Mouse (Mus musculus): Measurements from ENCODE around the gene Tfpt.
A peak's percentile ranks its signal among the peaks of the same experiment; 100 is the strongest.

Gene Tfpt

GRCm38 (mm10) chr7:3629543-3630477 is at the start of gene Tfpt, which contains the start of gene Prpf31:
Gene Tfpt, minus strand, starts transcription at chr7:3629929.
Gene Prpf31, plus strand, starts transcription at chr7:3629985.
- peak; percentile 92 to 96 for DNase-seq (ENCODE audit: low spot score in 2 of 2)

- DNase-seq (ENCODE audit: low spot score in 2 of 2): no peak
Observed at GRCm38 (mm10) chr7:3677342-3677741, 47.6 kb upstream of the Tfpt start, which contains the start of gene Tmc4. Gene Tmc4, minus strand, starts transcription at chr7:3677553.

DNA sequence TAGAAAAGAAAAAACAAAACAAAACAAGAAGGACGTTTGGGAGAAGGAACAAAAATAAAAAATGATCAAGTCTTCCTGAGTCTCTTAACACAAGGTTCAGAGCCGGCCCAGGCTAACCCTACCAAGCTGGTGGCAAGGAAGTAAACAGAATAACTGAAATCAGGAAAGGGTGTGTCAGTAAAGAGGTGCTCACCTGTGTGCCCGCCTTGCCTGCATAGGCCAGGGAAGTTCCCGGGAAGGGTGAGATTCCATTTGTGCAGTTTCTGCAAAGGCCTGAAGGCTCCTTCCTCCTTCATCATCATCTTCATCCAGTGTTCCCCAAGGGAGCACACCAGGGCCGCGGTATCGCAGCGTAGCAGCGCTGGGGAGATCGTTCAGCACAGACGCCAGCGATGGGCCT is 46.6 kb upstream of the Tfpt start:
- no peak for DNase-seq (ENCODE audit: low spot score in 2 of 2)

GRCm38 (mm10) chr7:3675228-3675548 is 45.5 kb upstream of the Tfpt start:
- no peak for DNase-seq (ENCODE audit: low spot score in 2 of 2)

DNA sequence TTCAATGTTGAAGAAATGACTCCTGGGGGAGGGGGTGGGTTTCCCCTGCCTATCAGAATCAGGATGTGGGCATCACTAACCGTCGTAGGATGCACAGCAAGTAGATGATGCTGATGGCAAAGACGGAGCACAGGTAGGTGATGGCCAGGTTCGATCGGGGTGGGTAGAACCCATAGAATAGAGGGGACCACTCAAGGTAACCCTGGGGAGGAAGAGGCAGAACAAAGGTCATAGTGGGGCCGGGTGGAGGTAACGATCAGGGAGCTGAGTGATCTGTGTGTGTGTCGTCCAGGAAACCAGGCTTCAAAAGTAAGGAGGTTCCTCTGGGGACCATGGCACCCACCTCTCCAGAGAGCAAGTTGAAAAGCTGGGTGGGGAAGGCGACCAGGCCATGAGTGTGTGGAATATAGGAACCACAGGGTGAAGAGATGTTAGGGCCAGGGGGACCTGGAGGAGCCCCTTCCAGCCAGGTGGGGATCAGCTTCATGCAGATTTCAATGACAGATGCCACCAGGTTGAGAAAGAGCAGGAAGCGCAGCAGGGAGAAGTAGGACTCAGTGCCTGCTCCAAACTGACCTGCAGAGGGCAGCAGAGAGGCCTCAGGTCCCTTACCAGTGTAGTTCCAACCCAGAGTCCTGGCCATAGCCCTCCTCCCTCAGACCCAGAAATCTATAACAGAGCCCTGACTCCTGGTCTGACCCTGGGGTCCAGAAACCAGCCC is 44.9 kb upstream of the Tfpt start:
- peak; percentile 60 to 70 for DNase-seq (ENCODE audit: low spot score in 2 of 2)

GRCm38 (mm10) chr7:3666921-3667391 is 37.2 kb upstream of the Tfpt start:
- no peak for DNase-seq (ENCODE audit: low spot score in 2 of 2)

GRCm38 (mm10) chr7:3665215-3666114 is 35.7 kb upstream of the Tfpt start, which contains the start of gene Leng1:
Gene Leng1, minus strand, starts transcription at chr7:3665840.
- DNase-seq (ENCODE audit: low spot score in 2 of 2): peak; percentile 99

GRCm38 (mm10) chr7:3664524-3665214 is 34.9 kb upstream of the Tfpt start:
- DNase-seq (ENCODE audit: low spot score in 2 of 2): peak in 1 of 2 experiments; percentile 30

DNA sequence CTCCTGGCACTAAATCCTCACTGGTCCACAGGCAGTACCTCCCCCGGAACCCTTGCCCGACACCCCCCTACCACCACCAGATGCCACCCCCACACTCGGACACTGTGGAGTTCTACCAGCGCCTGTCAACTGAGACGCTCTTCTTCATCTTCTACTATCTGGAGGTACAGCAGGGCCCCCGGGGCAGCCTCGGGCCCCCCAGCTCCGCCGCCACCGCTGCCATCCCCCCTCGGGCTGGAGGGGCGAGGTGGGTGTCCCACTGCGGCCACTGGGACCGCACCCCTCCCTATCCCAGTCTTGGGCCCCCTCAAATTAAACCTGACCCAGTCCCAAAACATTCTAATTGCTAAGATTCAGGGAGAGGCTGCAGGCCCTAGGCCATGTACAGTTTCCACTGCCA is 28.8 kb upstream of the Tfpt start:
- no peak for DNase-seq (ENCODE audit: low spot score in 2 of 2)

DNA sequence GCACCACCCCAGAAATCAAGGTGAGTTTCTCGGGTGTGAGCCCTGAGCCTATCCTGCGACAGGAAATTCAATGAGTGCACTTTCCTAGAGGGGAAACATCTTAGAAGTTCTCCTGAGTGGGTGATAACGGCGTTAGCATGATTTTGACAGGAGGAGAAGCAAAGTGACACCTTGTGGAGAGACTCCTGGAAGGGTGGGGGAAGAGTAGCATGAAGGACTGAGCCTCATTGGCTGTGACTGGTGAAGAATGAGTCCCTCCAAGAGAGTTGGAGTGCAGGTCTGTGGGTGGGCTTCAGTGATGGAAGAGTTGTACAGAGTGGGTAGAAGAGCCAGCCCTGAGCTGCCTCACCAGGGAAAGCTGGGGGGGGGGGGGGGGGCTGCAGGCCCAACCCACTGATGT is 27.2 kb upstream of the Tfpt start:
- DNase-seq (ENCODE audit: low spot score in 2 of 2): no peak

DNA sequence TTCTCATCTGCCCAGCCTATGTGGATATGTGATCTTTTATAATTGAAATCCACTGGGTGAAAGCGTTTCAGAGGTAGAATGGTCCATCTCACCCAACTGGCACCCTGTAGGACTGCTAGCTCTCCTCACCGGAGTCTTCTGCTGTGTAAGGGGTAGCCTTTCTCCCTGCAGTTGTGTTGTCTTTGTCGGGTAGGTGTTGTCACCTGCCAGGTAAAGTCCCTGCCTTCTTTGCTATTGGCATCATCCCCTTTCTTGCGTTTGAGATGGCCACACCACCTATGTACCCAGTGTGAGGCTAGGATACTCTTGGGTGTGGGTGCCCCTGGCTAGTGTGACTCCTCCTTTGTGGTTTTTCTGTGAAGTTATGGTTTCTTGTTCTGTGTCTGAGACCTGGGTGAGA is 16.9 kb upstream of the Tfpt start:
- DNase-seq (ENCODE audit: low spot score in 2 of 2): no peak

DNA sequence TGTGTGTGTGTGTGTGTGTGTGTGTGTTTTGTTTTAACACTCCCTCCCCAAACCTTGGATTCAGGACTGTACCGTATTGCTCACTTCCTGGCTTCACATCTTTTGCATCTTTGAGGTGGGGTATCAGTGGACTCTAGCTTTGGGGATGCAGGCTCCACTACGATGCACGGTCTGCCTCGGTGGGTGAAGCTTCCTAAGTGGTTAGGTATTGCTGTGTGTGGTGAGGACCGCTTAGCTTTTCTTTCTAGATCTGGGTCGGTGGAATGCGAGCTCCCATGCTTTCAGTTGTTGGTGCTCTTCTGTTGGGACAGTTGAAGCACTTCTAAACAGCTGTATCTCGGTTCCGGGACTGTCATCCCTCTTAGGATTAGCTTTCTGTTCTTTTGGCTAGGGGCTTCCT is 16.5 kb upstream of the Tfpt start:
- no peak for DNase-seq (ENCODE audit: low spot score in 2 of 2)

GRCm38 (mm10) chr7:3645488-3646025 is 15.8 kb upstream of the Tfpt start:
- DNase-seq (ENCODE audit: low spot score in 2 of 2): peak in 1 of 2 experiments; percentile 12

- peak; percentile 100 for DNase-seq (ENCODE audit: low spot score in 2 of 2)
Observed at GRCm38 (mm10) chr7:3644672-3645487, 15.2 kb upstream of the Tfpt start, which contains the start of gene Cnot3. Gene Cnot3, plus strand, starts transcription at chr7:3645268.

GRCm38 (mm10) chr7:3644348-3644671 is 14.6 kb upstream of the Tfpt start:
- no peak for DNase-seq (ENCODE audit: low spot score in 2 of 2)

GRCm38 (mm10) chr7:3643843-3644242 is 14.1 kb upstream of the Tfpt start:
- DNase-seq (ENCODE audit: low spot score in 2 of 2): no peak

DNA sequence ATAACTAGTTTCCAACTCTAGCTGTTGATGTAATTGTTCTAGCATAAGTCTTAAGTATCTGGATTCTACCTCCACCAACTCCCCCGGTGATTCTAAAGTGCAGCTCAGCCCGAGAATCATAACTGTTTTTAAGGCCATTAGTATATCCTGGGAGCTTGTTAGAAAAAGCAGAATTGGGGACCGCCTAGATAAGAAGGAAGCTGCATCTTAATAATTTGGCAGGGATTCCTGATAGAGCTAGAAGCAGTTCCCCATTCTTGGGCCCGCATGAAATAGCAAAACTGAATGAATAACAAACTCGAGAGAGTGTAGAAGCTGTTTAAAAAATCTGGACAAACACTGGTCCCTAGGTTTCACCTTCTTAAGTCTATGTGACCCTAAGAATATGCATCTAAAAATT is 13.7 kb upstream of the Tfpt start:
- DNase-seq (ENCODE audit: low spot score in 2 of 2): no peak

DNA sequence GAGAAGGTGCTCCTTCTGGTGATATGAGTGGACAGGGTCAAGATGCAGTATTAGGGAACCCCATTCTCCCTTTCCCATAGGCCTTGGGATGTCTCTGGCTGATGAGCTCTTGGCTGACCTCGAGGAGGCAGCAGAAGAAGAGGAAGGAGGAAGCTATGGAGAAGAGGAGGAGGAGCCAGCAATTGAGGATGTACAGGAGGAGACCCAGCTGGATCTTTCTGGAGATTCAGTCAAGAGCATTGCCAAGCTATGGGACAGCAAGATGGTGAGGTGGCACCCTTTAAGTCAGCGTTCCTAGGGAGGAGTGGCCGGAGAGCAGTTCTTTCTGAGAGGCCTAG is 718 bp upstream of the Tfpt start:
- no peak for DNase-seq (ENCODE audit: low spot score in 2 of 2)

DNA sequence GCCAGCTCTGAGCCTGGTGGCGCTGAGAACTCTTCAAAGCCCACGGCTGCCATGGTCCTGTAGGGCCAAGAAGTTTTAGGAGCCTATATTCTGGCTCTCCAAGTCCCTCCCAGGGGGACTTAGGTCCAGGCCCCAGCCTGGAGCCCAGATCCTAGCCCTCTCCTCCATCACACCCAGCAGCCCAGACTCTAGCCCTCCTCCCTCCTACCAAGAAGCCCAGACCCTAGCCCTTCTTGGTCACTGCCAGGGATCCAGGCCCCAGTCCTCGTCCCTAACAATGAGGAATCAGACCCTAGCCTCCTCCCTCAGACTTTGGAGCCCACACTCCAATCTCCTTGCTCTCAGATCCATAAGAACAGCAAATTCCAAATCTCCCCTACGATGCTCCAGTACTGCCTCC is 699 bp downstream of the Tfpt start:
- peak in 1 of 2 experiments; percentile 13 for DNase-seq (ENCODE audit: low spot score in 2 of 2)

Data from heart, adult 9 months (tissue).